Mouse (Mus musculus) cerebellum, postnatal 10 days (tissue): ENCODE measurements at regions not wholly inside any gene's neighbourhood (a gene's known extent, or its start where the extent isn't known, plus 50 kb on each side); places are given as distances from the start of the nearest gene placed in this dataset.
A peak's percentile ranks its signal among the peaks of the same experiment; 100 is the strongest.

ENCODE experiments used
- DNase-seq, 2 experiments: peaks; one replicate each; pipeline ENCODE4 v3.0.0; 2021; ENCODE audit warnings: mixed read lengths in 2 of 2

- no peak for DNase-seq
Observed at GRCm38 (mm10) chr2:101206637-101207036, 417.9 kb upstream of the Rag2 start.

- no peak for DNase-seq
Observed at GRCm38 (mm10) chr2:101209136-101209535, 415.4 kb upstream of the Rag2 start.

DNA sequence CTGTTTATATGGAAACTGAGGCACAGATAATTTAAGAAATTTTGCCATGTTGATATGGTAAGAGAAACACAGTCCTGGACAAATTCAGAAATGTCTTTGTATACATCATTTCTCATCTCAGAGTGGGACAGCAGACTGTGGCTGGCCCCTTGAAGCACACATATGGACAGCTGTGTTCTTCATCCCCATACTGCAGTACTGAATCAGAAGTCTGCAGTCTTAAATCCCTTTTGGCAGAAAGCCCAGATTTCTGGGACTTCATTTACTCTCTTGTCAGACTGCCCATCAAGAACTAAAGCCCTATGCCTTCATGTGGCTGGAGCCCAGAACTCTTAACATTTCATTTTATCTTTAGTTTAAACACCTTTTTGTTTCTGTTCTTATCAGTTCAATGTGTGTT is 403.8 kb upstream of the Rag2 start:
- DNase-seq: peak; percentile 48 to 69

GRCm38 (mm10) chr2:101242983-101243382 is 381.5 kb upstream of the Rag2 start:
- DNase-seq: no peak

DNA sequence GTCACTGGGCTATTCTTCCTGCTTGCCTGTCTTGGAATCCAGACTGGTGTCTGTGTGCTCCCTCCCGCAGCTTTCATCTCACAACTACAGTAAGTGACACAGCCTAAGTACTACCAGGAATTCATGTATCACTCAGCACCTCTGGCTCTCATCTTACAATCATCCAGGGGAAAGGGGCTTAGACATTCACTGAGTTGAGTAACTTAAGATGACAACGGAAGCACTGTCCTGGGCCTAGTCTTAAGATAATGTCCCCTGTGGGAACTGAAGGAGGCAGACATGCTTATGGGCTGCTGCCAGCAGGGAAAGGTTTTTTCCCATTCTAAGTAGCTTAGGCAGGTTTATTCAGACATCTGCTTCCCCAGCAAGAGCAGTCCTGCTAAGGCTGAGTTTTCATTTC is 377.4 kb upstream of the Rag2 start:
- DNase-seq: no peak

- no peak for DNase-seq
Observed at GRCm38 (mm10) chr2:101252228-101252627, 372.3 kb upstream of the Rag2 start.

DNA sequence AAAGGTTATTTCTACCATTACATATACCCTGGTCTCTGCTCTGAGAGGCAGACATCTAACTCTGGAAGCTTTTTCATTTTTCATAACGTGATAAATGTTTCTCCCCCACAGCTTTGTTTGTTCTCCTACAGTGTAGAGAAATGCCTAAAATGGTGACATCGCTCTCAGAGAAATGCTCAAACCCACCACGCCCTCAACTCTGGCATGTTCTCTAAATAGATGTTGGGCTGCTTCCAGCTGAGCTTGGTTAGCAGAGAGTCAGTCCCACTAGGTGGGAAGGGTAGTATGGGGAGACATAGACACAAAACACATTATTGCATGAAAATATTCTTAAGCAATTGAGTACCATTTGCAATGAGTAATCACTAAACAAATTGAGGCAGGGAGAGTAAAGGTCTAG is 368.1 kb upstream of the Rag2 start:
- DNase-seq: no peak

DNA sequence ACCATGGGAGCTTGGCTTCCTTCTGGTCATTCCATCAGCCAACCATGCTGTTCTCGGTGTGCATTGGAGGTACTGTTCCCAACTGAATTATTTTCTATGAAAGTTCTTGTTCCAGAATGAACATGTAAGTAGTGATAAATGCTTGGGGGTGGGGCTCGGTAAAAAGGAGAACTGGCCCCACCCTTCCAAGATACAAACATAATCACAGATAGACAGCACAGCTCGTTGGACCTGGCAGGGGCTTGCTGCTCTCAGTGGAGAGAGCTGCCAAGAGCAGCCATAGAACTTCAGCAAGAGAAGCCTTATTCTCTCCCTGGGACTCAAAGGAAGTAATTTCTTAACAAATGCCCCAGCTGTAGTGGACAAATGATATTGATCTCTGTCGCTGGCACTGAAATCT is 360.6 kb upstream of the Rag2 start:
- no peak for DNase-seq

DNA sequence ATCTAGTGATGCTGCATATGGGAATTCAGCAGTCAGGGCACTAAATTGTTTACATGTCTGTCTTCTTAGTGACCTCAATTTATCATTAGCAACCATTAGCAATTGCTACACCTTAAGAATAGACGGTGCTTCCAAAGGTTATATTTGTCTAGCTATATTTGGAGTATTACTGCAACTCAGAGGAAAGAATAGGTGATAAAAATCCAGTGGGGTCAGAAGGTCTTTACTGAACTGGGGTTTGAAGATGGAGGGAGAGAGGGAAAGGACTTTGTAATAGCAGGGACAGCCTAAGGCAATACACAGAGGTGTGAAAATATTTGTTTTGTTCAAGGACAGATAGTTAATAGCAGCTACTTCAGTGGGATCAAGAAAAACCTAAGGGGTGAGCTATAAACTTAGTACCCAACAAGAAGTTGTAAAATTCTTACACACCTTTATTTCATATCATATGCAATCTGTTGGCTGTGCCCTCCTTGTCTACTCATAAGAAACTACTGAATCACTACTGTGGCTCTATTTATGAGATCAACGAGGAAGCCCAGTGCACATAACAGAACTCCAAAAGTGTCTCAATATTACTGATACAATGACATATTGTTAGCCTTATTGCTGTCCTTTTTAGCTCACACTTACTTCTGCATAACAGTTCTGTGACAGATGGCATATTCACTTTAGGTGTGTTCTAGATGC is 357.7 kb upstream of the Rag2 start:
- no peak for DNase-seq

DNA sequence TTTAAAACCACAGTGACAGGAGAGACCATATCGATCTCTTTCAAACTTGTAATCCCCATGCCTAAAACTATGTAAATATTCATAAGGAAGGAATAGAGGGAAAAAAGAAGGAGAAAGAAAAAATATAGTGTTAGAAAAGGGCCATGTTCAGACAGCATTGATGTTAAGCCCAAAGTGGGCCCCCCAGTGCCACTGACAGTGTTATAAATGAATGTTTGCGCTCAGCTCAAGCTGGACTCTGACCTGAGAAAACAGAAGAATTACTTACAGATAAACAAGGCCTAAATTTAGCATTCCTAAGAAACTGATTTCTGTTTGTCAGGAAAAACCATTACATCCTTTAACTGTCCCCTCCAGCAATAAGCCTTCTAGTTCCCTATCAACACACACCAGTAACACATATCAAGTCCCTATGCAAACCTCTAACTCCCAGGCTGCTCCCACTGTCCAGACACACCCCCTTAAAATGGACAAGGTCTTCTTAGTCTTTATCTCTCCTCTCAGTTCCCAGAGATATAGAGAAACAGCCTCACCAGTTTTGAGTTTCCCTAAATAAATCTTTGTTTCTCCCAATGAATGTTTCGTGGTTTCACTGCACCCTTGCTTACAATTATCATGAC is 350.4 kb upstream of the Rag2 start:
- DNase-seq: no peak

GRCm38 (mm10) chr2:101284886-101285285 is 339.6 kb upstream of the Rag2 start:
- peak; percentile 57 to 69 for DNase-seq

- no peak for DNase-seq
Observed at GRCm38 (mm10) chr2:101288119-101288518, 336.4 kb upstream of the Rag2 start.

DNA sequence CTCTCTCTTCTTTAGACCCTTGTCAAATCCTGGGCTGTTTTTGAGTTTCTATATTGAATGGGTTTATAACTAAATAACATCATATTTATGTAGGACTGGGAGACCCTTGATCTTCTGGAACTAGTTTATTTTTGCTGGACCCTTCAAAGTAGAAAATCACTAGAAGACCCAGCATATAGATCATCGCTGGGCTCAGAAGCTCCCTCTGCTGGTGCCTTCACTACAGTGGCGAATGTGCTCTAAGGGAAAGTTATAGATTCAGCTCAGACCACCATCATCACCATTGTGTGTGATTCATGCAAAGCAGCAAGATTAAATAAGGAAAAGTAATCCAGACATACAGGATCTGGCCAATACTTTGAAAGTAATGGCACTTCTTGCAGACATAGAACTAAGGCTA is 335.4 kb upstream of the Rag2 start:
- DNase-seq: peak; percentile 41 to 49

DNA sequence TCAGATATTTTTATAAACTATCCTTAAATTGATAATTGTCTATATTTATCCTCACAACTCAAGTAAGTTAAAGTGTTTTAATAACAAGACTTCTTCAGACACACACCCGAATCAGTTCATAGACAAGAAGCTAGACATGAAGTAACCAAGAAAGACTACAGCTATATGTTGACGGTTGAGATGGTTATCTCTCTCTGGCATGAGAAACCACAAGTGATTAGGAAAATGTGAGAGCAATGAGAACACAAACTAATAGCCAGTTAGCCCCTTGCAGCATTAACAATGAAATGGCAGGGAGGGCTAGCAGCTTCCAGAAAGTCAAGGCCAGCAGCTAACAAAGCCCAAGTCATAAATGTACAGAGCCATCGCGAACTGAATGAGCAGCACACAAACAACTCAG is 333.8 kb upstream of the Rag2 start:
- no peak for DNase-seq

DNA sequence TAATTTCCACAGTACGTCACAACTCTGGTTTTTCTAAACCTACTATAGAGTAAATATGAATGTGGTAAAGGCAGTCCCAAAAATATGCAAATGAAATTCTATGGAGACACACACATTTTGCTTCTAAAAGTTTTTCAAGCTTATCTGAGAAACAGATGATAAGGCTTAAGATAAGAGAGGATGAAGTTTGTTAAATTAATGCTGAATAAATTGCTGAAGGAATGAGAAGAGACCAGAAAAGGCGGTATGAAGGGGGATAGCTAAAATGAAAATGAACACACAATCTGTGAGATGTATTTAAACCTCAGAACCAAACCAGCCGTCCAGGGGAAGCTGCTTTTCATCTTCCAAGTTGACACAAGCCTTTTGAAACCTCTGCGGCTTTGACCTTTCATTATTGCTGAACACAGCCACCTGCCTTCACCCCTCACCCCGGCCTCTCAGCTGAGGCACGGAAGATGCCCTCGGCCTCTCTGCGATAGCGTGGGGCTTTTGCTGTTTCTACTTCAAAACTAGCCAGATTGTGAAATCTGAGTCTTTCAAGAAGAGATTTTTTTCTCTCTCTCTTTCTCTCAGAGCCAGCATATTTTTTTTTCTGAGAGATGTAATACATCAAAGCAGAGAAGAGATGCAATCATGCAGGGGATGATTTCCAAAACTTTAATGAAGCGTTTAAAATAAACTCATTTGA is 328.7 kb upstream of the Rag2 start:
- peak in 1 of 2 experiments; percentile 2 for DNase-seq

DNA sequence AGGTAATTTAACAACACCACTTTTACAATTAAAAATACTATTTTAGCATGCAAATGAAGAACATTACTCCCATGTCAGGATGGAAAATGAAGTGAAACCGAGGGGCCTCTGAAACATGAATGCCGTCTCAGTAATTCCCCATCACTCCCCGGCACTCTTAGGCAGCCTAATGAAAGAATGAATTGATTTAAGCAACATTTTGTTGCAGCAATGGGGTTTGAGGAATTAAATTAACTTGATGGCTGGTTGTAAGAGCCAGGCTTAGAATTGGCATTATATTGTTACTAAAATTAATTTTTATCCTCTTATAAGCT is 328.2 kb upstream of the Rag2 start:
- no peak for DNase-seq

GRCm38 (mm10) chr2:101296778-101297177 is 327.7 kb upstream of the Rag2 start:
- no peak for DNase-seq

DNA sequence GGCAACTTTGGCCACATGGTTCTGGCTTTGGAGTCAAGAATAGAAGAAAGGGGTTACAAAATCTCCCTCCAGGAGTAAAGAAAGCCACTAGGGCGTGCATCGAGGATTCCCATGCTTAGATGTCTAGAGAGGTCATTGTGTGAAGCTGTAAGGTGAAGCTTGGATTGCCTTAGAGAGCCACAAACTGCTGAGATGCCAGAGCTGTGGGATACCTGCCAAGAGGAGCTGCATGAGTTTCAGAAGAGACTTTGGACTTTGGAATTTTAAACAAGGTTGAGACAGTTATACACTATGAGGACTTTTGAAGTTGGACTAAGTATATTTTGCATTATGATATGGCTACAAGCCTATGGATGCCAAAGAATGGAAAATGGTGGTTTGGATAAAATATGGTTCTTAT is 325.4 kb upstream of the Rag2 start:
- no peak for DNase-seq

DNA sequence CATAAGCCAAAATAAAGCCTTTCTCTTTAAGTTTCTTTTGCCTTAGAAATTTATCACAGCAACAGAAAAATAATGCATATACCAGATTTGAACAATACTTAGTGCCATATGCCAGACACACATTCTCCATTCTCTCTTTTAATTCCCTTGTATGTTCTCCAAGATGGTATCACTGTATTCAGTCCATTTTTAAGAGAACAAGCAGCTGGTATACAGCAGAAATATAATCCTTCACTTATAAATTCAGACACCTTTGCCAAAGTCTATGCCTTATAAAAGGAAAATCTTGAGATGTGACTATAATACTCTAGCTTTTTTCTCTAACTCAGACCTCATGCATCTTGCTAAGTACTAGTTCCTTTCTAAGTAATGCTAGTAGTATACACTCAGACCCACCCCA is 324.4 kb upstream of the Rag2 start:
- DNase-seq: no peak

DNA sequence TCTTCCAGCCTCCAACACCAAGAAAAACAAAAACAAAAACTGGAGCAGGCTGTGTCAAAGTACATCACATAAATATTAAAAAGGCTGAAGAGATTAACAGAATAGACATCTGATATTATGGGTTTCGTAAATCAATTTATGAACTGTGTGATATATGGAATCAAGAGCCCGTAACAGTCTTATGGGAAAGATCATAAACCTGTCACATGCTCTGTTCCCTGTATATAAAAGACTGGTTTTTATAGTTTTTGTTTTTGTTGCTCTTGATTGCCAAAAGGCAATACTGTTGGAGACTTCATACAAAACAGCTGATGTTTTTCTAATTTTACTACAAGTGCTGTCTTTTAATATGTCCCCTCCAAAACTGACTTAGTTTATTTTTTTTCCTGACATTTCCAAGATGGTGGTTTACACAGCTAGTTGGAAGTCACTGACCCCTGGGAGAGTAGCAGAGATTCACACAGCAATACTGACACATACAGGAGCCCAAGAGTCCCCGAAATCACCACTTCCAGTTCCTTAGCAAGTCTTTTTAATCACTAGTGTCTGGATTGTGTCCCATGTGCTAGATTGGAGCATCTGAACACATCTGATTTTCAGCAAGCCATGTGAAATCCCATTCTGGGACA is 303.1 kb upstream of the Rag2 start:
- no peak for DNase-seq

- DNase-seq: no peak
Observed at GRCm38 (mm10) chr2:101356709-101357108, 267.8 kb upstream of the Rag2 start.

DNA sequence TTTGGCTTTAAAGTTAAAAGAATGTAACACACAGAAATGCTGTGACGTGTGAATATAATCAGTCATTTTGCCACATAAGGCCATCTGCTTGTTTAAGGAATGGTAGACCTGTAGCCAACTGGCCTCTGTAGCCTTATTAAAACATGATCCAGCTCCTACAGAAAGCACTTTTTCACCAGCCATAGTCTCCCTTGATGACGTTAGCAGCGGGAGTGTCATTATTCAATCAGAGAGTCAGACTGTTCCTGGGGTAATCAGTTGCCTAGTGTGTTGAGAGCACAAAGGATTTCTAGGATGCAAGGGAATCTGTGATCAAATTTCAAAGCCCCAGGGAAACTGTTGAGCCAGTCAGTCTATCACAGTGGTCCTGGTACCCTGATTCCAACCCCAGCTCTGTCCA is 260.3 kb upstream of the Rag2 start:
- no peak for DNase-seq

GRCm38 (mm10) chr2:101368278-101368677 is 256.2 kb upstream of the Rag2 start:
- peak; percentile 21 to 31 for DNase-seq
